17 mouse cellular contexts compared by ENCODE assay signal in the genomic region with DNA sequence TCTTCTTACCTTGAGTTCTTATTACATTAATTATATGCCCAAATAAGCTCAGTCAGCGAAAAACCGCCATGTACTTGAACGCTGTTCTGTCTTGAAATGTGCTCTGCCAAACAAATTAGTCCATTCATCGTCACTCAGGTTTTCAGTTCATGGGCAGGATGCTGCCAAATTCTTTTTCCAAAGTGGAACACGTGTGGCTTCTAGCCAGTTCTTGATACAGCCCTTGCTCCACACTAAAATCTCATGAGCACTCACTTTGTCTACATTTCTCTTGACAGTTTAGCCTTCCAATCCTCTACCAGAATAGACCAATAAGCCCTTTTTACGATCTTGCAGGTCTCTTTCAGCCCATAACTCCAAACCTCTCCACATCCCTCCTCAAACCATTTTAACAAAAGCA.
DNase-seq lines count a peak whose midpoint lies in the region; ATAC-seq and TF ChIP-seq lines count a peak whose summit lies in the region.
"Had no signal": no experiment of that assay in that cellular context is flagged by ENCODE, and none has a peak within 500 bp of the region (broad histone marks: within the 10 kb centered on the region; RNA-seq: fewer than 3 reads in every experiment).

No protein-coding gene starts in this region.

- H3K4me2 ChIP-seq in heart, postnatal 0 days (ENCODE audit: low read depth, low read length) = no peak overlapping the region
- no peak overlapping the region for H3K4me2 ChIP-seq in midbrain, embryonic 14.5 days (ENCODE audit: low read length)
- no peak overlapping the region for H3K4me2 ChIP-seq in midbrain, embryonic 13.5 days (replicated peaks)
- H3K4me2 ChIP-seq in limb, embryonic 14.5 days (replicated peaks; ENCODE audit: low read depth, low read length, severe bottlenecking) = no peak overlapping the region
- H3K4me2 ChIP-seq: midbrain, embryonic 15.5 days had no signal

- DNase-seq in adrenal gland, postnatal 14 days = peak; percentile 4
- DNase-seq in adrenal gland, postnatal 4 days (ENCODE audit: low spot score in 2 of 2) = no peak
- DNase-seq in heart, postnatal 0 days (ENCODE audit: low spot score) = peak; percentile 21
- DNase-seq in heart, adult 11 months = no peak
- peak; percentile 38 for DNase-seq in midbrain, embryonic 14.5 days
- peak; percentile 80 for DNase-seq in limb, embryonic 14.5 days (ENCODE audit: low spot score)
- no peak for DNase-seq in urinary bladder, postnatal 36 days (ENCODE audit: low spot score in 2 of 2)
- DNase-seq: cerebellum, adult 2 months; kidney, adult 8-10 months; kidney, postnatal 4 days; liver; lung, adult 2 months had no signal

- no peak for TF ChIP-seq EP300 in heart, postnatal 0 days (IDR thresholded peaks at IDR 0.05; ENCODE audit: low read depth)

- TF ChIP-seq POLR2A in limb, embryonic 14.5 days (IDR thresholded peaks at IDR 0.05; ENCODE audit: borderline replicate concordance, extremely low read depth, insufficient read depth, insufficient read length) = no peak

- H3K27me3 ChIP-seq in heart, postnatal 0 days (ENCODE audit: control insufficient read depth, insufficient read depth, low read length) = no peaks in the 10 kb centered on the region
- no peaks in the 10 kb centered on the region for H3K27me3 ChIP-seq in midbrain, embryonic 14.5 days (ENCODE audit: control insufficient read depth, insufficient read depth, low read length)
- no peaks in the 10 kb centered on the region for H3K27me3 ChIP-seq in midbrain, embryonic 13.5 days
- H3K27me3 ChIP-seq in limb, embryonic 14.5 days (ENCODE audit: control insufficient read depth, insufficient read depth, low read length) = no peaks in the 10 kb centered on the region
- H3K27me3 ChIP-seq: midbrain, embryonic 15.5 days; Patski had no signal

- H3K9ac ChIP-seq in heart, postnatal 0 days (replicated peaks; ENCODE audit: low read depth, low read length) = no peak overlapping the region
- no peak overlapping the region for H3K9ac ChIP-seq in midbrain, embryonic 14.5 days (replicated peaks; ENCODE audit: low read length)
- H3K9ac ChIP-seq in midbrain, embryonic 13.5 days (replicated peaks) = no peak overlapping the region
- H3K9ac ChIP-seq in limb, embryonic 14.5 days (ENCODE audit: low read depth, low read length, severe bottlenecking) = no peak overlapping the region
- H3K9ac ChIP-seq: midbrain, embryonic 15.5 days had no signal

- no peak for ATAC-seq in heart, postnatal 0 days (ENCODE audit: insufficient read depth, low read depth)
- no peak for ATAC-seq in midbrain, embryonic 14.5 days (ENCODE audit: low FRiP score, low TSS enrichment)
- no peak for ATAC-seq in midbrain, embryonic 13.5 days
- peak; percentile 83 for ATAC-seq in limb, embryonic 14.5 days (ENCODE audit: low FRiP score, low read depth)
- ATAC-seq: midbrain, embryonic 15.5 days; Patski had no signal

- no peak overlapping the region for H3K27ac ChIP-seq in heart, postnatal 0 days (ENCODE audit: low read depth)
- no peak overlapping the region for H3K27ac ChIP-seq in midbrain, embryonic 14.5 days (replicated peaks; ENCODE audit: low read depth, low read length)
- H3K27ac ChIP-seq in midbrain, embryonic 13.5 days = no peak overlapping the region
- H3K27ac ChIP-seq in limb, embryonic 14.5 days (replicated peaks; ENCODE audit: low read depth, low read length) = 0 out of 2 replicates have a peak overlapping the region, but pooled peaks have one; percentile 6
- H3K27ac ChIP-seq: macrophage; midbrain, embryonic 15.5 days had no signal

- no peak for TF ChIP-seq CTCF in heart, postnatal 0 days (IDR thresholded peaks at IDR 0.05; ENCODE audit: low read depth)

- no peaks in the 10 kb centered on the region for H3K4me1 ChIP-seq in heart, postnatal 0 days (ENCODE audit: control insufficient read depth, insufficient read depth)
- H3K4me1 ChIP-seq in midbrain, embryonic 14.5 days (ENCODE audit: control insufficient read depth, insufficient read depth, low read length) = 0 out of 2 replicates have a peak, but pooled peaks cover 11% of the 10 kb centered on the region
- H3K4me1 ChIP-seq in midbrain, embryonic 13.5 days (replicated peaks) = peaks cover 7% of the 10 kb centered on the region
- peaks cover 10% of the 10 kb centered on the region for H3K4me1 ChIP-seq in limb, embryonic 14.5 days (ENCODE audit: control insufficient read depth, insufficient read depth, low read length)

- no peaks in the 10 kb centered on the region for H3K9me3 ChIP-seq in heart, postnatal 0 days (replicated peaks; ENCODE audit: control insufficient read depth, low read length)
- H3K9me3 ChIP-seq in midbrain, embryonic 14.5 days (ENCODE audit: control insufficient read depth, low read length) = no peaks in the 10 kb centered on the region
- H3K9me3 ChIP-seq in midbrain, embryonic 13.5 days = no peaks in the 10 kb centered on the region
- H3K9me3 ChIP-seq in limb, embryonic 14.5 days (ENCODE audit: control insufficient read depth, low read length) = no peaks in the 10 kb centered on the region
- H3K9me3 ChIP-seq: midbrain, embryonic 15.5 days had no signal

- no peaks in the 10 kb centered on the region for H3K36me3 ChIP-seq in heart, postnatal 0 days (replicated peaks; ENCODE audit: control insufficient read depth, insufficient read depth, low read length)
- H3K36me3 ChIP-seq in midbrain, embryonic 14.5 days (ENCODE audit: control insufficient read depth, insufficient read depth, low read length) = no peaks in the 10 kb centered on the region
- no peaks in the 10 kb centered on the region for H3K36me3 ChIP-seq in midbrain, embryonic 13.5 days
- no peaks in the 10 kb centered on the region for H3K36me3 ChIP-seq in limb, embryonic 14.5 days (ENCODE audit: control insufficient read depth, insufficient read depth, low read length)
- H3K36me3 ChIP-seq: midbrain, embryonic 15.5 days had no signal

- 49% methylated on average over 6 of the region's 6 CpGs for WGBS in heart, postnatal 0 days
- WGBS in midbrain, embryonic 14.5 days = 80% methylated on average over 6 of the region's 6 CpGs
- WGBS in midbrain, embryonic 13.5 days = 85% methylated on average over 6 of the region's 6 CpGs
- WGBS in limb, embryonic 14.5 days = 43% methylated on average over 6 of the region's 6 CpGs

- H3K4me3 ChIP-seq in heart, postnatal 0 days (ENCODE audit: low read depth, low read length) = no peak overlapping the region
- H3K4me3 ChIP-seq in midbrain, embryonic 14.5 days (replicated peaks; ENCODE audit: low read depth, low read length) = no peak overlapping the region
- H3K4me3 ChIP-seq in midbrain, embryonic 13.5 days (replicated peaks) = no peak overlapping the region
- H3K4me3 ChIP-seq in limb, embryonic 14.5 days (replicated peaks; ENCODE audit: low read length) = no peak overlapping the region
- H3K4me3 ChIP-seq: erythroblast, embryonic 14.5 days; midbrain, embryonic 15.5 days had no signal

Comparison
In these comparisons a context has a peak if more than half of its experiments do, and no peak if none do; other contexts are left out.
1. DNase-seq: peak in adrenal gland, postnatal 14 days (single experiment), heart, postnatal 0 days (single experiment), midbrain, embryonic 14.5 days (single experiment) and limb, embryonic 14.5 days (single experiment); none in adrenal gland, postnatal 4 days (0 of 2), heart, adult 11 months (single experiment) and urinary bladder, postnatal 36 days (0 of 2).